Mouse (Mus musculus): ENCODE measurements around the gene Cks2. TPM values are rescaled to one million over a fixed set of nuclear protein-coding genes. Genes with fewer than 3 reads are reported as not detected.
"Not testable (repeated sequence)": the region's sequence is repeated elsewhere in the genome, so short reads cannot be mapped to it uniquely, and the experiment has no call there.

The Cks2 gene
- total and polyA plus RNA-seq, 2 experiments from 2014 or later = 16.3 to 20.0 TPM

GRCm38 (mm10) chr13:51658094-51658493 is 13.1 kb downstream of the Cks2 start:
- Histone ChIP-seq H3K9ac (replicated peaks; ENCODE audit: low read length, poor library complexity, severe bottlenecking) (no peak overlapping the region), H3K36me3 (ENCODE audit: insufficient read depth, low read length) (peaks cover 64% of the 10 kb centered on the region), H3K4me3 (ENCODE audit: low read depth, low read length) (no peak overlapping the region), H3K9me3 (ENCODE audit: low read length) (no peaks in the 10 kb centered on the region), H3K4me1 (ENCODE audit: insufficient read depth, low read length) (no peaks in the 10 kb centered on the region), H3K27ac (ENCODE audit: low read depth, low read length) (no peak overlapping the region), H3K27me3 (ENCODE audit: insufficient read depth, low read length) (no peaks in the 10 kb centered on the region), H3K4me2 (ENCODE audit: low read depth, low read length, poor library complexity, severe bottlenecking) (no peak overlapping the region)
- DNase-seq (ENCODE audit: low spot score) = no peak
- ATAC-seq (ENCODE audit: low FRiP score) = no peak
- 89% methylated on average over 3 of the region's 3 CpGs for WGBS
- no peak for TF ChIP-seq CTCF (IDR thresholded peaks at IDR 0.05)

GRCm38 (mm10) chr13:51659573-51659972 is 14.5 kb downstream of the Cks2 start:
- no peaks in the 10 kb centered on the region for H3K27me3 ChIP-seq (ENCODE audit: insufficient read depth, low read length)
- ATAC-seq (ENCODE audit: low FRiP score) (no peak), DNase-seq (ENCODE audit: low spot score) (no peak)
- no peaks in the 10 kb centered on the region for H3K9me3 ChIP-seq (ENCODE audit: low read length)
- no peak overlapping the region for H3K4me2 ChIP-seq (ENCODE audit: low read depth, low read length, poor library complexity, severe bottlenecking)
- H3K36me3 ChIP-seq (ENCODE audit: insufficient read depth, low read length) = peaks cover 62% of the 10 kb centered on the region
- H3K9ac ChIP-seq (replicated peaks; ENCODE audit: low read length, poor library complexity, severe bottlenecking) = no peak overlapping the region
- H3K4me3 ChIP-seq (ENCODE audit: low read depth, low read length) = no peak overlapping the region
- 99% methylated on average over 7 of the region's 7 CpGs for WGBS
- TF ChIP-seq CTCF (IDR thresholded peaks at IDR 0.05) = no peak
- no peak overlapping the region for H3K27ac ChIP-seq (ENCODE audit: low read depth, low read length)
- H3K4me1 ChIP-seq (ENCODE audit: insufficient read depth, low read length) = no peaks in the 10 kb centered on the region

- Histone ChIP-seq H3K4me2 (ENCODE audit: low read depth, low read length, poor library complexity, severe bottlenecking) (no peak overlapping the region), H3K27me3 (ENCODE audit: insufficient read depth, low read length) (no peaks in the 10 kb centered on the region), H3K9me3 (ENCODE audit: low read length) (no peaks in the 10 kb centered on the region), H3K9ac (replicated peaks; ENCODE audit: low read length, poor library complexity, severe bottlenecking) (no peak overlapping the region), H3K27ac (ENCODE audit: low read depth, low read length) (no peak overlapping the region), H3K4me3 (ENCODE audit: low read depth, low read length) (no peak overlapping the region), H3K36me3 (ENCODE audit: insufficient read depth, low read length) (peaks cover 62% of the 10 kb centered on the region), H3K4me1 (ENCODE audit: insufficient read depth, low read length) (no peaks in the 10 kb centered on the region)
- DNase-seq (ENCODE audit: low spot score) (no peak), ATAC-seq (ENCODE audit: low FRiP score) (no peak)
- WGBS = 97% methylated on average over 2 of the region's 2 CpGs
- TF ChIP-seq CTCF (IDR thresholded peaks at IDR 0.05) = no peak
Observed at GRCm38 (mm10) chr13:51663561-51663960, 18.5 kb downstream of the Cks2 start.

- ATAC-seq (ENCODE audit: low FRiP score); H3K4me2 ChIP-seq (ENCODE audit: low read depth, low read length, poor library complexity, severe bottlenecking): not testable (repeated sequence)
Observed at GRCm38 (mm10) chr13:51668195-51668594, 23.2 kb downstream of the Cks2 start.

GRCm38 (mm10) chr13:51676641-51677040 is 31.6 kb downstream of the Cks2 start:
- 87% methylated on average over 4 of the region's 4 CpGs for WGBS
- Histone ChIP-seq H3K9me3 (ENCODE audit: low read length) (no peaks in the 10 kb centered on the region), H3K36me3 (ENCODE audit: insufficient read depth, low read length) (peaks cover 76% of the 10 kb centered on the region), H3K9ac (replicated peaks; ENCODE audit: low read length, poor library complexity, severe bottlenecking) (no peak overlapping the region), H3K4me1 (ENCODE audit: insufficient read depth, low read length) (no peaks in the 10 kb centered on the region), H3K4me3 (ENCODE audit: low read depth, low read length) (no peak overlapping the region), H3K4me2 (ENCODE audit: low read depth, low read length, poor library complexity, severe bottlenecking) (no peak overlapping the region), H3K27me3 (ENCODE audit: insufficient read depth, low read length) (no peaks in the 10 kb centered on the region), H3K27ac (ENCODE audit: low read depth, low read length) (no peak overlapping the region)
- TF ChIP-seq CTCF (IDR thresholded peaks at IDR 0.05) = no peak
- no peak for DNase-seq (ENCODE audit: low spot score)
- ATAC-seq (ENCODE audit: low FRiP score) = no peak

More at GRCm38 (mm10) chr13:51668195-51668594, 23.2 kb downstream of the Cks2 start:
- H3K4me1 ChIP-seq (ENCODE audit: insufficient read depth, low read length); H3K27ac ChIP-seq (ENCODE audit: low read depth, low read length); H3K27me3 ChIP-seq (ENCODE audit: insufficient read depth, low read length); H3K9me3 ChIP-seq (ENCODE audit: low read length); H3K9ac ChIP-seq (replicated peaks; ENCODE audit: low read length, poor library complexity, severe bottlenecking); H3K4me3 ChIP-seq (ENCODE audit: low read depth, low read length); DNase-seq (ENCODE audit: low spot score): not testable (repeated sequence)
- WGBS = 97% methylated on average over 12 of the region's 12 CpGs
- peaks cover 48% of the 10 kb centered on the region for H3K36me3 ChIP-seq (ENCODE audit: insufficient read depth, low read length)

GRCm38 (mm10) chr13:51677041-51677440 is 32.0 kb downstream of the Cks2 start:
- no peak for TF ChIP-seq CTCF (IDR thresholded peaks at IDR 0.05)
- no peak for DNase-seq (ENCODE audit: low spot score)
- Histone ChIP-seq H3K27me3 (ENCODE audit: insufficient read depth, low read length) (no peaks in the 10 kb centered on the region), H3K27ac (ENCODE audit: low read depth, low read length) (no peak overlapping the region), H3K36me3 (ENCODE audit: insufficient read depth, low read length) (peaks cover 80% of the 10 kb centered on the region), H3K4me2 (ENCODE audit: low read depth, low read length, poor library complexity, severe bottlenecking) (no peak overlapping the region), H3K9ac (replicated peaks; ENCODE audit: low read length, poor library complexity, severe bottlenecking) (no peak overlapping the region), H3K9me3 (ENCODE audit: low read length) (no peaks in the 10 kb centered on the region), H3K4me1 (ENCODE audit: insufficient read depth, low read length) (no peaks in the 10 kb centered on the region), H3K4me3 (ENCODE audit: low read depth, low read length) (no peak overlapping the region)
- 95% methylated on average over 12 of the region's 12 CpGs for WGBS
- no peak for ATAC-seq (ENCODE audit: low FRiP score)
